Mouse (Mus musculus): ENCODE measurements around the gene Psmc2.

Psmc2 gene

DNA sequence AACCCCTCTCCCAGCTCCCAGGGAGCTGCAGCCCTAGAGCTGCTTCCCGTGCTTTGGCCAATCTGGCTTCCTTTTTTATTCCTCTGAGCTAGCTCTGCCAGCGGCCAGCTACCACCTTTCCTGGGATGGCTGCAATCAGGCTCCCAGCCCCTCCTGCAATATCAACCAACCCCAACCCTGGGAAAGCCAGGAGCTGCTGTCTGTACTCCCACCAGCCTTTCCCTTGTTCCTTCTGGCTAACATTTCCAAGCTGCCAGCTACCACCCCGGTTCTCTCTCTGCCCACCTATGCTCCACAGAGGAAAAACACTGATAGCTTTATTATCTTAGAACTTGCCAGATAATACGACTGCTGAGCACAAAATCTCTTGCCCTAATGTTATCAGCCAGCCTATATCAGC, 19.8 kb downstream of the Psmc2 start:
- no peak for DNase-seq (ENCODE audit: low spot score)

DNA sequence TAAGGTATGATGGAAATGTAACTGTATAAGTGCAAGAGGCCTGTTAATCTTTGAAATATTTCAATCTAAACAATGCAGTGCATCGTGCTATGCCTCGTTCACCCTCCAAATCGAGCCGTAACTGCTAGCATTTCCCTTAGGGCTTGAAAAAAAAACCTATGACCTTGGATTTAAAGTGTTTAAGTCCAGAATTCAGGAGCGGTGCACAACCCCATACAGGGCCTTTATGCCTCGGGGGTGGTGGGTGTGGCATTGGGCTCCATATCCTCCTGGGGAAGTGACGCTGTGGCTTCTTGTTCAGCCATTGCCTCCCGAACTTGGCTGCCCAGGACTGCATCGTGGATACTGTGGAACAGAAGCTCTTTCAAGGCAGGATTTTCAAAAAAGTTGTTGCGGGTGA, 25.8 kb downstream of the Psmc2 start:
- no peak for DNase-seq (ENCODE audit: low spot score)

DNA sequence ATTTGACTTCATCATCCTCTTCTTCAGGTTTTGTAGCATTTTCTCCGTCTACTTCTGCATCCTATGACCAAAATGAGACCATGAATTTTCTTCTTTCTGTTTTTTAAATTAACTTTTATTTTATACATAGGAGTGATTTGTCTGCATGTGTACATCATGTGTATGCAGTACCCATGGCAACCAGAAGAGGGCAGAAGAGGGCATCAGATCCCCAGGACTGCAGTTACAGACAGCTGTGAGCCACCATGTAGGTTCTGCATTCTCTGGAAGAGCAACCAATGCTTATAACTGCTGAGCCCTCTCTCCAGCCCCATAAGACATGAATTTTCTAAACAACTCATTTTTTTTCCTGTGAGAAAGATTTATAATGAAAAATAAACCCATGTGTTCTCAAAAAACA, 28.9 kb downstream of the Psmc2 start:
- DNase-seq (ENCODE audit: low spot score): peak; percentile 41

DNA sequence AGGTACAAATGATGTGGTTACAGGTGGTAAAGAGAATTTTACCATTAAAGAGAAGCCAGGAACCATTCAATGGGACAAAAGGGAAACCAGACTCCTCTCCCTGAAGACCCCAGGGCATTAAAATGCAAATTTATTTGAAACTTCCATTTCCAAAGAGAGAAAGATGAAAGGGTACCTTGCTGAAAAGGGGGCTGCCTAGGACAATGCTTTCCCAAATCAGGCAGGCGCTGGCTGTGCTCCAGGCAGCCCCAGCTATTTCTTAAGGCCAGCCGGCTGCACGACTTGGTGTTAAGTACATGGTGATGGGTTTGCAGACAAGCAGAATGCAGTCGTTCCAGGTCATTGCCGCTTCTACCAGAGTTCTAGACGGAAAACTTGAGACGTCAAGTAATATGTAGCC, 41.3 kb downstream of the Psmc2 start:
- no peak for DNase-seq (ENCODE audit: low spot score)

- DNase-seq (ENCODE audit: low spot score): no peak
Measured at GRCm38 (mm10) chr5:21827643-21828042, 42.6 kb downstream of the Psmc2 start.

GRCm38 (mm10) chr5:21828855-21829254, 43.8 kb downstream of the Psmc2 start:
- DNase-seq (ENCODE audit: low spot score): no peak

DNA sequence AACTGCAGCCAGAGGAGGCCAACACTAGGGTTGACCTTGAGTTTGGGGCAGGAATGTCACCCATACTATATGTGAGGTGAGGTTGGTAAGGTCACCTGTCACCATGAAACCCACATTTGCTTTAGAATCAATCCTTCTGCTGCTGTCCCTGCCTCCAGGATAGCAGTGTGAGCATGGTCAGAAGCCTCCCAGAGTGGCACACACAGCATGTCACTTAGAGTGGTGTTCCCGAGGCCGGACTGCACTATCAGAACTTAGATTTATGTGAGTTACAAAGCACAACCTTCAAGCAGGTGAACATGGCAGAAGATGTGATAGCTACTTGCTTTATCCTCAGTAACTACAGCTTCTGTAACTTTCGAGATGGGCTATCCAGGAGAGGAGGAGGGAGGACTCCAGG, 46.7 kb downstream of the Psmc2 start:
- no peak for DNase-seq (ENCODE audit: low spot score)

DNA sequence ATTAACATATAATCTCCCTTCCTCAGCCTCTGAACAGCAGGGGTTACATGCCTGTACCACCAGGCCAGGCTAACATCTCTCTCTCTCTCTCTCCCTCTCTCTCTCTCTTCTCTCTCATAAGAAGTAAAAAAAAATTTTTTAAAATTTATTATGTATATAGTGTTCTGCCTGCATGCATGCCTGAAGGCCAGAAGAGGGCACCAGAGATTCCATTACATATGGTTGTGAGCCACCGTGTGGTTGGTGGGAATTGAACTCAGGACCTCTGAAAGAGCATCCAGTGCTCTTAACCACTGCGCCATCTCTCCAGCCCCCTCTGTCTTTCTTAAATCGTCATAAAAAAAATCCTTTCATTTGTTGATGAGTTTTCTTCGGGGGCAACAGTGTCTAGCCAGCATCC, 59.6 kb downstream of the Psmc2 start:
- DNase-seq (ENCODE audit: low spot score): no peak

DNA sequence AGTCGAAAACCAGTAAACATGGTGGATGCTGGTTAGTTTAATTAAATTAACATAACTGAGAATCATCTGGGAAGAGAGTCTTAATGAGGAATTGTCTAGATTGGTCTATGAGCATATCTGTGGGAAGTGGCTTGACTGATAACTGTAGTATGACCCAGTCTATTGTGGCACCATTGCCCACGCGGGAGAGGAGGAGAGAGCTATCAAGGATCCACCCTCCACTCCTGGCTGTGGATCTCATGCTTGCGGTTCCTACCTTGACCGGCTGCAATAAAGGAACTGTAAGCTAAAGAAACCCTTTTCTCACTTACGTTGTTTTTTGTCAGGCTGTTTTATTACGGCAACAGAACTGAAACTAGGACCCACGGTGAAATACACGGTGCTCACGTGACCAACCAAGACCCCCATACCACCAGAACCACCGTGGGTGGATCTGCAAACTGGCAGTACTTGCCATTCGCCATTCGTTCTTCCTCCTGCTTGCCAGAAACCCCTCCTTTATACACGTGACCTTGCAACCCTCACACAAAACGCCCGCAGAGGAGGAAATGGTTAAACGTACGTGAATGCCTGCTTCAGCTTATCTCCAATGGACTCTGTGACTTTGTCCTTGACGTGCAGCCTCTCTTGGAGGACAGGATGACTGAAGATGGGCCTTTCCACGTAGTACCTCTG, 61.7 kb downstream of the Psmc2 start:
- DNase-seq (ENCODE audit: low spot score): no peak

DNA sequence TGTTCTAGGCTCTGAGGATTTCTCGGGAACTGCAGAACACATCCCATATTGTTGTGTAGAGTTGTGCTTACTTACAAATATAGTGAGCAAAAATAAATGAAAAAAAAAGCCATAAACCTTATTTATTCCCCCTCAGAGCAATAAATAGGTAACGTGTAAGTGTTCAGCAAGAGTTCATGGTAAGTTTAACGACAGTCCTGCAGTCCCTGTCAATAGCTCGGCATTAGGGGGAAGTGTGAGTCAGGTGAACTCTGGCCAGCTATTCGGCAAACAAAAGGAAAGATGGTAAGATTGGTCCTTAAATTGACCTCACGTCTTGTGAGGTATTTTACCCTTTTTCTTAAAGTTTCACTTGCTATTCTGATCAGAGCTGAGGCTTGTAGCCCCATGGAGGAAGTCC, 62.4 kb downstream of the Psmc2 start:
- no peak for DNase-seq (ENCODE audit: low spot score)

GRCm38 (mm10) chr5:21851679-21852340, 66.7 kb downstream of the Psmc2 start:
- DNase-seq (ENCODE audit: low spot score): no peak
